Mouse (Mus musculus) limb, embryonic 15.5 days (tissue): ENCODE measurements around the gene Wdfy2. TPM values are rescaled to one million over a fixed set of nuclear protein-coding genes. Genes with fewer than 3 reads are reported as not detected.

Experiments
- ATAC-seq: fragments of 200-750 bp; cut with Nextera tagmentation; 2 replicates; pipeline ENCODE4 v1.8.0; 2017; ENCODE audit warnings: low read depth, moderate TSS enrichment; ENCODE audit not compliant: insufficient number of reproducible peaks, low FRiP score, low TSS enrichment
- H3K27ac ChIP-seq: fragments of 300-500 bp; sonication (generic); 2 replicates; pipeline ENCODE4 v1.5.1; 2015; ENCODE audit warnings: moderate library complexity, mild to moderate bottlenecking, inconsistent platforms
- H3K27me3 ChIP-seq: fragments of 300-500 bp; sonication (generic); 2 replicates; pipeline ENCODE4 v1.6.1; 2015; ENCODE audit warnings: inconsistent platforms
- H3K36me3 ChIP-seq: fragments of 300-500 bp; sonication (generic); 2 replicates; pipeline ENCODE4 v1.6.1; 2015; ENCODE audit warnings: inconsistent platforms
- H3K4me1 ChIP-seq: fragments of 300-500 bp; sonication (generic); 2 replicates; pipeline ENCODE4 v1.6.1; 2015; ENCODE audit warnings: inconsistent platforms
- H3K4me2 ChIP-seq: fragments of 300-500 bp; sonication (generic); 2 replicates; pipeline ENCODE4 v1.6.1; 2015; ENCODE audit warnings: mild to moderate bottlenecking, inconsistent platforms
- H3K4me3 ChIP-seq: fragments of 300-500 bp; sonication (generic); 2 replicates; pipeline ENCODE4 v1.5.1; 2015; ENCODE audit warnings: mild to moderate bottlenecking, inconsistent platforms
- H3K9ac ChIP-seq: fragments of 300-500 bp; sonication (generic); 2 replicates; pipeline ENCODE4 v1.6.1; 2015; ENCODE audit warnings: inconsistent platforms
- H3K9me3 ChIP-seq: fragments of 300-500 bp; sonication (generic); 2 replicates; pipeline ENCODE4 v1.6.1; 2016; ENCODE audit warnings: inconsistent platforms
- WGBS: fragments of 180-500 bp; shearing (Covaris S2); methylation state at CpG from one replicate; pipeline ENCODE4 v1.1.7; 2015; 5-methylcytosine and 5-hydroxymethylcytosine counted together
- polyA plus RNA-seq: library from polyadenylated mRNA; unstranded; fragments of >200 nt; fragmentation: Nextera tagmentation; extraction: Ambion mirVana; gene quantifications from 2 replicates; pipeline ENCODE4 v1.2.1, GENCODE M21; 2015

Wdfy2 gene
- polyA plus RNA-seq, 1 experiment from 2014 or later = 9.8 TPM

- 61% methylated on average over 1 of the region's 1 CpGs for WGBS
- H3K9me3 ChIP-seq = 0 out of 2 replicates have a peak, but pooled peaks cover 6% of the 10 kb centered on the region
- no peak overlapping the region for H3K4me2 ChIP-seq
- no peak overlapping the region for H3K9ac ChIP-seq
- 0 out of 2 replicates have a peak, but pooled peaks cover 4% of the 10 kb centered on the region for H3K36me3 ChIP-seq
- no peaks in the 10 kb centered on the region; the same call in 1 of the 2 replicates for H3K4me1 ChIP-seq
- no peak overlapping the region for H3K4me3 ChIP-seq
- no peak overlapping the region for H3K27ac ChIP-seq
- ATAC-seq = no peak
- H3K27me3 ChIP-seq = no peaks in the 10 kb centered on the region
These were observed 30.1 kb downstream of the Wdfy2 start for GRCm38 (mm10) chr14:62867576-62867975.

- ATAC-seq = no peak
These were observed 30.8 kb downstream of the Wdfy2 start for GRCm38 (mm10) chr14:62868254-62868653.

GRCm38 (mm10) chr14:62870238-62870638 is 32.8 kb downstream of the Wdfy2 start:
- Histone ChIP-seq H3K27ac (no peak overlapping the region), H3K9ac (no peak overlapping the region), H3K27me3 (no peaks in the 10 kb centered on the region), H3K4me2 (no peak overlapping the region), H3K36me3 (0 out of 2 replicates have a peak, but pooled peaks cover 4% of the 10 kb centered on the region), H3K9me3 (0 out of 2 replicates have a peak, but pooled peaks cover 6% of the 10 kb centered on the region), H3K4me3 (no peak overlapping the region), H3K4me1 (no peaks in the 10 kb centered on the region; the same call in 1 of the 2 replicates)
- 95% methylated on average over 7 of the region's 7 CpGs for WGBS
- ATAC-seq = no peak

More at GRCm38 (mm10) chr14:62868254-62868653, 30.8 kb downstream of the Wdfy2 start:
- H3K4me3 ChIP-seq = no peak overlapping the region
- H3K4me1 ChIP-seq = no peaks in the 10 kb centered on the region; the same call in 1 of the 2 replicates
- no peak overlapping the region for H3K4me2 ChIP-seq
- H3K36me3 ChIP-seq = 0 out of 2 replicates have a peak, but pooled peaks cover 4% of the 10 kb centered on the region
- no peaks in the 10 kb centered on the region for H3K27me3 ChIP-seq
- 0 out of 2 replicates have a peak, but pooled peaks cover 6% of the 10 kb centered on the region for H3K9me3 ChIP-seq
- no peak overlapping the region for H3K27ac ChIP-seq
- H3K9ac ChIP-seq = no peak overlapping the region
- 35% methylated on average over 3 of the region's 3 CpGs for WGBS

- Histone ChIP-seq H3K27me3 (no peaks in the 10 kb centered on the region), H3K27ac (no peak overlapping the region), H3K4me1 (no peaks in the 10 kb centered on the region; the same call in 1 of the 2 replicates), H3K4me2 (no peak overlapping the region), H3K36me3 (0 out of 2 replicates have a peak, but pooled peaks cover 4% of the 10 kb centered on the region), H3K4me3 (no peak overlapping the region), H3K9ac (no peak overlapping the region), H3K9me3 (0 out of 2 replicates have a peak, but pooled peaks cover 6% of the 10 kb centered on the region)
- WGBS = 97% methylated on average over 5 of the region's 5 CpGs
- no peak for ATAC-seq
These were observed 34.0 kb downstream of the Wdfy2 start for GRCm38 (mm10) chr14:62871431-62871830.

- ATAC-seq = no peak
- Histone ChIP-seq H3K4me1 (no peaks in the 10 kb centered on the region), H3K9ac (no peak overlapping the region), H3K27ac (no peak overlapping the region), H3K9me3 (0 out of 2 replicates have a peak, but pooled peaks cover 6% of the 10 kb centered on the region), H3K36me3 (0 out of 2 replicates have a peak, but pooled peaks cover 4% of the 10 kb centered on the region), H3K27me3 (no peaks in the 10 kb centered on the region), H3K4me2 (no peak overlapping the region), H3K4me3 (no peak overlapping the region)
- WGBS = 66% methylated on average over 2 of the region's 2 CpGs
These were observed 34.5 kb downstream of the Wdfy2 start for GRCm38 (mm10) chr14:62871932-62872331.

GRCm38 (mm10) chr14:62873820-62874219 is 36.3 kb downstream of the Wdfy2 start:
- 0 out of 2 replicates have a peak, but pooled peaks cover 4% of the 10 kb centered on the region for H3K36me3 ChIP-seq
- H3K27ac ChIP-seq = no peak overlapping the region
- no peak overlapping the region for H3K4me2 ChIP-seq
- 0 out of 2 replicates have a peak, but pooled peaks cover 6% of the 10 kb centered on the region for H3K9me3 ChIP-seq
- WGBS = 67% methylated on average over 4 of the region's 4 CpGs
- no peak overlapping the region for H3K9ac ChIP-seq
- no peak for ATAC-seq
- H3K4me1 ChIP-seq = peaks cover 4% of the 10 kb centered on the region; the same call in 1 of the 2 replicates
- H3K27me3 ChIP-seq = no peaks in the 10 kb centered on the region
- H3K4me3 ChIP-seq = no peak overlapping the region

- Histone ChIP-seq H3K4me3 (no peak overlapping the region), H3K4me1 (peaks cover 8% of the 10 kb centered on the region), H3K9ac (no peak overlapping the region), H3K36me3 (0 out of 2 replicates have a peak, but pooled peaks cover 4% of the 10 kb centered on the region), H3K27ac (no peak overlapping the region), H3K4me2 (no peak overlapping the region), H3K9me3 (0 out of 2 replicates have a peak, but pooled peaks cover 6% of the 10 kb centered on the region), H3K27me3 (no peaks in the 10 kb centered on the region)
- 77% methylated on average over 8 of the region's 8 CpGs for WGBS
- ATAC-seq = no peak
These were observed 36.9 kb downstream of the Wdfy2 start for GRCm38 (mm10) chr14:62874348-62874747.

- Histone ChIP-seq H3K4me2 (no peak overlapping the region), H3K9me3 (no peaks in the 10 kb centered on the region), H3K9ac (no peak overlapping the region), H3K4me1 (peaks cover 20% of the 10 kb centered on the region), H3K27ac (no peak overlapping the region), H3K4me3 (no peak overlapping the region), H3K27me3 (no peaks in the 10 kb centered on the region), H3K36me3 (no peaks in the 10 kb centered on the region)
- no peak for ATAC-seq
- WGBS = 79% methylated on average over 6 of the region's 6 CpGs
These were observed 40.6 kb downstream of the Wdfy2 start for GRCm38 (mm10) chr14:62878076-62878475.

- 57% methylated on average over 7 of the region's 7 CpGs for WGBS
- Histone ChIP-seq H3K27ac (no peak overlapping the region), H3K4me1 (peaks cover 20% of the 10 kb centered on the region)
These were observed 41.4 kb downstream of the Wdfy2 start for GRCm38 (mm10) chr14:62878634-62879430.

GRCm38 (mm10) chr14:62879497-62879896 is 42.0 kb downstream of the Wdfy2 start:
- no peak for ATAC-seq
- 18% methylated on average over 5 of the region's 5 CpGs for WGBS
- Histone ChIP-seq H3K4me3 (no peak overlapping the region), H3K27ac (0 out of 2 replicates have a peak overlapping the region, but pooled peaks have one; percentile 51), H3K9me3 (no peaks in the 10 kb centered on the region), H3K36me3 (no peaks in the 10 kb centered on the region), H3K4me2 (no peak overlapping the region), H3K27me3 (no peaks in the 10 kb centered on the region), H3K4me1 (peaks cover 20% of the 10 kb centered on the region), H3K9ac (no peak overlapping the region)

More at GRCm38 (mm10) chr14:62878634-62879430, 41.4 kb downstream of the Wdfy2 start:
- Histone ChIP-seq H3K4me3 (no peak overlapping the region), H3K4me2 (no peak overlapping the region), H3K9ac (no peak overlapping the region), H3K36me3 (no peaks in the 10 kb centered on the region), H3K27me3 (no peaks in the 10 kb centered on the region), H3K9me3 (no peaks in the 10 kb centered on the region)
- no peak for ATAC-seq

GRCm38 (mm10) chr14:62880084-62880851 is 42.8 kb downstream of the Wdfy2 start:
- ATAC-seq = no peak

More at GRCm38 (mm10) chr14:62880084-62880851, 42.8 kb downstream of the Wdfy2 start:
- H3K27ac ChIP-seq = 0 out of 2 replicates have a peak overlapping the region, but pooled peaks have one; percentile 19
- H3K27me3 ChIP-seq = no peaks in the 10 kb centered on the region
- peaks cover 20% of the 10 kb centered on the region for H3K4me1 ChIP-seq
- H3K9me3 ChIP-seq = no peaks in the 10 kb centered on the region
- H3K36me3 ChIP-seq = no peaks in the 10 kb centered on the region
- H3K4me2 ChIP-seq = no peak overlapping the region
- no peak overlapping the region for H3K4me3 ChIP-seq
- WGBS = 67% methylated on average over 5 of the region's 5 CpGs
- H3K9ac ChIP-seq = no peak overlapping the region
